ENCODE assay signal across 16 mouse cellular contexts in genomic region chr19:57201090-57201483, GRCm38 (mm10).
DNase-seq lines count a peak whose midpoint lies in the region; ATAC-seq lines count a peak whose summit lies in the region.
"Had no signal": no experiment of that assay in that cellular context is flagged by ENCODE, and none has a peak within 500 bp of the region (broad histone marks: within the 10 kb centered on the region; RNA-seq: fewer than 3 reads in every experiment).

No protein-coding gene starts in this region.

- no peak overlapping the region for H3K4me2 ChIP-seq in lung, embryonic 15.5 days
- no peak overlapping the region for H3K4me2 ChIP-seq in forebrain, embryonic 11.5 days (ENCODE audit: low read depth, low read length, severe bottlenecking)
- H3K4me2 ChIP-seq: forebrain, embryonic 13.5 days had no signal

- no peaks in the 10 kb centered on the region for H3K9me3 ChIP-seq in heart, embryonic 10.5 days
- no peaks in the 10 kb centered on the region for H3K9me3 ChIP-seq in lung, embryonic 15.5 days
- H3K9me3 ChIP-seq in forebrain, embryonic 11.5 days (ENCODE audit: control insufficient read depth, low read length): no peaks in the 10 kb centered on the region
- H3K9me3 ChIP-seq: forebrain, embryonic 13.5 days had no signal

- peaks cover 76% of the 10 kb centered on the region for H3K4me1 ChIP-seq in heart, embryonic 10.5 days
- peaks cover 70% of the 10 kb centered on the region for H3K4me1 ChIP-seq in lung, embryonic 15.5 days
- H3K4me1 ChIP-seq in forebrain, embryonic 11.5 days (replicated peaks; ENCODE audit: control insufficient read depth, insufficient read depth, low read length): peaks cover 12% of the 10 kb centered on the region; the same call in 1 of the 2 replicates

- WGBS in heart, embryonic 10.5 days: 80% methylated on average over 8 of the region's 8 CpGs
- 68% methylated on average over 8 of the region's 8 CpGs for WGBS in lung, embryonic 15.5 days
- 86% methylated on average over 8 of the region's 8 CpGs for WGBS in forebrain, embryonic 11.5 days

- H3K27me3 ChIP-seq in heart, embryonic 10.5 days (ENCODE audit: insufficient read depth, poor library complexity, severe bottlenecking): 0 out of 2 replicates have a peak, but pooled peaks cover under 1% of the 10 kb centered on the region
- H3K27me3 ChIP-seq in lung, embryonic 15.5 days: peaks cover 3% of the 10 kb centered on the region; the same call in 1 of the 2 replicates
- H3K27me3 ChIP-seq in forebrain, embryonic 11.5 days (ENCODE audit: control insufficient read depth, insufficient read depth, low read length): peaks cover 7% of the 10 kb centered on the region; the same call in 1 of the 2 replicates
- H3K27me3 ChIP-seq: CH12.LX had no signal

- H3K4me3 ChIP-seq in heart, embryonic 10.5 days: no peak overlapping the region
- no peak overlapping the region for H3K4me3 ChIP-seq in lung, embryonic 15.5 days
- H3K4me3 ChIP-seq in forebrain, embryonic 11.5 days (ENCODE audit: low read depth, low read length): no peak overlapping the region
- H3K4me3 ChIP-seq: forebrain, embryonic 13.5 days had no signal

- no peak overlapping the region for H3K9ac ChIP-seq in lung, embryonic 15.5 days
- H3K9ac ChIP-seq in forebrain, embryonic 11.5 days (ENCODE audit: low read length): no peak overlapping the region
- H3K9ac ChIP-seq: forebrain, embryonic 13.5 days had no signal

- ATAC-seq in lung, embryonic 15.5 days (ENCODE audit: borderline replicate concordance, extremely low read depth, low FRiP score, low TSS enrichment): no peak
- no peak for ATAC-seq in forebrain, embryonic 11.5 days (replicated peaks; ENCODE audit: low FRiP score)
- ATAC-seq: forebrain, embryonic 13.5 days; hindbrain, postnatal 0 days had no signal

- peak overlapping the region; percentile 84 for H3K27ac ChIP-seq in heart, embryonic 10.5 days
- 0 out of 2 replicates have a peak overlapping the region, but pooled peaks have one; percentile 16 for H3K27ac ChIP-seq in lung, embryonic 15.5 days
- no peak overlapping the region for H3K27ac ChIP-seq in forebrain, embryonic 11.5 days (ENCODE audit: low read depth, low read length)
- H3K27ac ChIP-seq: forebrain, embryonic 13.5 days; hindbrain, postnatal 0 days had no signal

- no peaks in the 10 kb centered on the region for H3K36me3 ChIP-seq in heart, embryonic 10.5 days
- H3K36me3 ChIP-seq in lung, embryonic 15.5 days: no peaks in the 10 kb centered on the region
- no peaks in the 10 kb centered on the region for H3K36me3 ChIP-seq in forebrain, embryonic 11.5 days (ENCODE audit: control insufficient read depth, insufficient read depth, low read length)

- DNase-seq in adrenal gland, postnatal 25 days: peak; percentile 22
- DNase-seq in adrenal gland, postnatal 10 days: no peak
- no peak for DNase-seq in heart, embryonic 10.5 days (ENCODE audit: low spot score)
- no peak for DNase-seq in heart, adult 8-10 months (ENCODE audit: low spot score)
- no peak for DNase-seq in lung, adult 18-20 months
- no peak for DNase-seq in forebrain, embryonic 11.5 days (ENCODE audit: low spot score)
- DNase-seq: adrenal gland, adult 8-10 months; gastrocnemius, postnatal 36 days; kidney, adult 8-10 months; midbrain, embryonic 14.5 days; right cerebral cortex, postnatal 4 days; thymus, postnatal 25 days had no signal
